Mouse (Mus musculus): Measurements from ENCODE around the gene Cactin.

The Cactin gene

DNA sequence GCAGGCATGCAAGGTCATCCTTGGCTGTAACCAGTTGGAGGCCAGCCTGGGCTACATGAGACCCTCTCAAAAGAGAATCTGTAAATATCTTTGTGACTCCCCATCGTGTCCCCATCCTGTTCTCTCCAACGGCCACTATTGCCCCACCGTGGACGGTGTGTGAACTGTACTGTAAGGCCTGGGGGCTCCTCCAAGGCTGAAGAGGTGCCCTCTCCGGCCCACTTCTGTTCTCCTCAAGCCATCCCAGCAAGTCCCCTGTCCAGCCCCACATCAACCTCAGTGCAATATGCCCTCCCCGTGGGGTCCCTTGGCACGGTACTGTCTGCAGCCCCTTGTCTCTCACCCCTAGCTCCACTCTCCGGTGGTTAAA lies 1.6 kb upstream of the Cactin start:
- DNase-seq (ENCODE audit: low read depth, low spot score), result no peak

DNA sequence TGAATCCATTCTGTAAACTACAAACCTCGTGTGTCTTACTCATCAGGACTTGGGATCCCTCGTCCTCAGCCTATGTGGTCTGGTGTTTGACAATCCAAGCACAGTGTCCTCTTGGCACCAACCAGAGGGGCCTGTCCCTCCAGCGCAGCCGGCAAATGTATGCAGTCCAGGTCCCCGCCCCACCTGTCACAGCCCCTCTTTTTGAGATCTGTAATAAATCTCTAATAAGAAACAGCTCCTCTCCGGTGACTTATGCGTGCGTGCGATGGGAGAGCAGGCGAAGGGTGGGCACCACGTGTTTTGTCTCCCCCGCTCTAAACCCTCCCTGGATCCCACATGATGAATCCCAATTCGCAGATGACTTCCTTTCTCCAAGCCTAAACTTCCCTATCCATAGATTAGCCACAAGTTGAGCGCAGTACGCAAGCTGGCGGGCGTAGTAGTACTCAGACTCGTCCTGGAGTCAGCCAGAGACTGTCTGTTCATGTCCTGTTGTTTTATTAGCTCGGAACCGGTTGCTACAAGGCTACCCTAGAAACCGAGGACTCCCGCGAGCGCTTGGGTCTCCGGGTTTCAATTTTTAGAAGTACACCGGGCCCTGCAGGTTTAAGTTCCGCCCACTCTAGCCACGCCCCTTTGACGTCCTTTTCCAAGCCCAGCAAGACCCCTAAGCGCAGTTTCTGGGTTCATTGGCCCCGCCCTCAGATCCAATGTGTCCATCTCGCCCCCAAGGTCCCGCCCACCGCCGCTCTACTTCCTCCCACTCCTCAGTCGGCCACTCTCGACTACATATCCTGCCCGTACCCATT lies 958 bp upstream of the Cactin start:
- DNase-seq (ENCODE audit: low read depth, low spot score), result no peak

DNA sequence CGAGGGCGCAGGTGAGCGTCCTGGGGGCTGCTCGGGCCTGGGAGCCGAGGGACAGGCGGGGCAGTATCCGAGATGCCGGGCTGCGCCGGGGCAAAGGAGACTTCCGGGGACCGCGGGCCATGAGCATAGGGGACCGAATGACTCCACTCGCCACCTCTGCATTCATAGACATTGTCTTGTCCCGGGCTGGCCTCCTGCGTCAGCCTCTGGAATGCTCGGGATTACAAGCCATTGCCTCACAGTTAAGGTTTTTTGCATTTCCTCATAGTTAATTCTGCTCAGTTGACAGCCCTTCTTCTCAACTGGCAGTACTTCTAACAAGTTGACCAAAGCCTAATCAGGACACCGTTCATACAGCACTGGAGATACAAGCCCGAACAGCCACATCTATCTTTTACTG lies 533 bp downstream of the Cactin start:
- no peak for DNase-seq (ENCODE audit: low read depth, low spot score)

DNA sequence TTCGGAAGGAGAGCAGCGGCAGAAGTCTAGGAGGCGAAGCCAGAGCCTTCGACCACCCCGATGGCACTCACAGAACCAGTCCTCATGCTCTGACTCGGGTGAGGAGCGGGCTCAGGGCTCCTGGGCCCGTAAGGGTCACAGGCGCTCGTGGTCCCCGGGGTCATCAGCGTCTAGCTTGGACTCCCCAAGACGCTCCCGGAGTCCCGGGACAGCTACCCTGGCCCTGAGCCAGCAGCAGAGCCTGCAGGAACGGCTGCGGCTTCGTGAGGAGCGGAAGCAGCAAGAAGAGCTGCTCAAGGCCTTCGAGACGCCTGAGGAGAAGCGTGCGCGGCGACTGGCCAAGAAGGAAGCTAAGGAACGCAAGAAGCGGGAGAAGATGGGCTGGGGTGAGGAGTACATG lies 1.5 kb downstream of the Cactin start:
- DNase-seq (ENCODE audit: low read depth, low spot score), result no peak

DNA sequence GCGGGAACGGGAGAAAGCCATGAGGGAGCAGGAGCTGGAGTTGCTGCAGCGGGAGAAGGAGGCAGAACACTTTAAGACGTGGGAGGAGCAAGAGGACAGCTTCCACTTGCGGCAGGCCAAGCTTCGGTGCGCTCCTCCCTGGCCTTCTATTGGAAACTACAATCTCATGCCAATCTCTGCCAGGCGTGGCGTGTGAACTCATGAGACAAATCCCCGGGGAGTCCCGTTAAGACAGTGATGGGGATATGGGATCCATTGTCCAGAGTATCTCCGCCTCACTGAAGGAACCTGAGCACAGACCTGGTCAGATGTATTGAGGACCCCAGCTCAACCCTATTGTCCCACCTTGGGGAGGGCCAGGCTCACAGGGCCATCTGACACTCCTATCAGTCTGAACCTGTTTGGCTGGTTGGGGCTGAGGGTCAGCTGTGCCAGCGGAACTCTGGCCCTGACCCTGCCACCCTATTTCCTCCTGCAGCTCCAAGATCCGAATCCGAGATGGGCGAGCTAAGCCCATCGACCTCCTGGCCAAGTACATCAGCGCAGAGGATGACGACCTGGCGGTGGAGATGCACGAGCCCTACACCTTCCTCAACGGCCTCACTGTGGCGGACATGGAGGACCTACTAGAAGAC lies 2.4 kb downstream of the Cactin start:
- DNase-seq (ENCODE audit: low read depth, low spot score), result no peak

DNA sequence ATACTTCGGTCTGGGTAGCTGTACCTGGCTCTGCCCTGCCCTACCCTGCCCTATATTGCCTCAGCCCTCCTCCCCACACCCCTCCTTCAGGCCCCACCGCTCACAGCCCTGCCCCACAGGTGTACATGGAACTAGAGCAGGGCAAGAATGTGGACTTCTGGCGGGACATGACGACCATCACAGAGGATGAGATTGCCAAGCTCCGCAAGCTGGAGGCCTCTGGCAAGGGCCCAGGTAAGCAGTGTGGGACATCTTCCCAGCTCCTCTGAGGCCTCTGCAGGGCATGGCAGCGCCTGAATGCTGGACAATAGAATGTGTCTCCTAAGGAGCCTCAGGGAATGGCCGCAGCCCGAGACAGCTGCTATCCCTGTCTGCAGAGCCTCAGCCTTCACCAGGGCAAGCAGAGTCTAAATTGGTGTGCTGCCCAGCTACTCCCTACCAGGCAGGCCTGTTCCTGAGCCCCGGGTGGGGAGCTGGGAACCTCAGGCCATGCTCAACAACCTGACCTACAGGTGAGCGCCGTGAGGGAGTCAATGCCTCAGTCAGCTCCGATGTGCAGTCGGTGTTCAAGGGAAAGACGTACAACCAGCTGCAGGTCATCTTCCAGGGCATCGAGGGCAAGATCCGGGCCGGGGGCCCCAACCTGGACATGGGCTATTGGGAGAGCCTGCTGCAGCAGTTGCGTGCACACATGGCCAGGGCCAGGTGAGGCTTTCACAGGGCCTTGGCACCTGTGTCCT lies 3.1 kb downstream of the Cactin start:
- no peak for DNase-seq (ENCODE audit: low read depth, low spot score)

DNA sequence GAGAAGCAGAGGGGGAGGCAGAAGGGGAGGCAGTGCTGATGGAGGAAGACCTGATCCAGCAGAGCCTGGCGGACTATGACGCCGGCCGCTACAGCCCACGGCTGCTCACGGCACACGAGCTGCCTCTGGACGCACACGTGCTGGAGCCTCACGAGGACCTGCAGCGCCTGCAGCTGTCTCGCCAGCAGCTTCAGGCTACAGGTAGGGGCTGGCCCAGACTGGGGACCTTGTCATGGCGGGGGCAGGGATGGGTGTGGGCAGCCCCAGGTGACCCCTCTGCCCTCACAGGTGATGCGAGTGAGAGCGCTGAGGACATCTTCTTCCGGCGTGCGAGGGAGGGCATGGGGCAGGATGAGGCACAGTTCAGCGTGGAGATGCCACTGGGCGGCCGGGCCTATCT lies 4.3 kb downstream of the Cactin start:
- no peak for DNase-seq (ENCODE audit: low read depth, low spot score)

DNA sequence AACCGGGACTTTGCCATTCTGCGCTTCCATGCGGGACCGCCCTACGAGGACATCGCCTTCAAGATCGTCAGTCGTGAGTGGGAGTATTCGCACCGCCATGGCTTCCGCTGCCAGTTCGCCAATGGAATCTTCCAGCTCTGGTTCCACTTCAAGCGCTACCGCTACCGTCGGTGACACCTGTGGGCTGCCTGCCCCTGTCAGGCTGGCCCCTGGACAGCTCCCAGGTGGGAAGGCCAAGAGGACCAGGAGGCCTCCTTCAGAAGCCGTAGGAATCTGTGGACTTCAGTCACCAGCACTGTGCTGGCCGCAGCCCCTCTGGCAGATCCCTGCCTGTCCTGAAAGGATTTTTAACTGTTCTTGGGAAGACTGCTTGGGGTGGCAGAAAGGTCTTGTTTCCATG lies 4.9 kb downstream of the Cactin start:
- DNase-seq (ENCODE audit: low read depth, low spot score), result no peak

DNA sequence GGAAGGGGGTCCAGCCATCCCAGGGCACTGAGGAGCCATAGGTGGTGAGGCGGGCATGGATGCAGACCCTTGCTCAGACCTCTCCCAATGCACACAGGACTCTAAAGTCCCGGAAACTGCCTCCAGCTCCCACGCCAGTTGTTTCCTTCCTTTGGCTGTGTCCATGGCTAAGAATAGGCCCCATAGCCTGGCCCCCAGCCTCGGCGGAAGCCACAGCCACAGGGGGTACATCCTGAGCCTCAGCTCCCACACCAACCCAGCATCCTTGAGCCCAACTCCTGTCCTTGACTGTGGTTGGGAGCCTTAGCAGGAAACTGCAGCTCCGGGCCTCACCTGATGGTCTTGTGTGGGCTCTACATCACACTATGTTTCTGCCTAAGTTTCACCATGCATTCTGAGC lies 6.0 kb downstream of the Cactin start:
- no peak for DNase-seq (ENCODE audit: low read depth, low spot score)

DNA sequence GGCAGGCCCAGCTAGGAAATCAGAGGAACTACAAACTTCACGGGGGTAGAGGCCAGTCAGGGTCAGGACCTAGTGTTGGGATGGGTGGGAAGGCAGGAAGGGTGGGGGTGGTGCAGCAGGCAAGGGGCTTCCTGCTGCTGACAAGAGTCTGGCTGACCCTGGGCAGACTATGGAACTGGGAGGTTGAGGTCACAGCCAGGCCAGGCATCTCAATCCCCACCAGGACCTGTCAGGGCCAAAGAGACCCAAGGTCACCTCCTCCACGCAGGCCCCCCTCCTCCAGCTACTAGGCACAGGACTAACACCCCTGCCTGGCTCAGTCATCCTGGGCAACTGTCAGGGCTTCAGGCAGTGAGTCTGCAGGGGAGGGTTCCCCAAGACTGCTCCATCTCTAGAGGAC lies 7.1 kb downstream of the Cactin start:
- no peak for DNase-seq (ENCODE audit: low read depth, low spot score)

DNA sequence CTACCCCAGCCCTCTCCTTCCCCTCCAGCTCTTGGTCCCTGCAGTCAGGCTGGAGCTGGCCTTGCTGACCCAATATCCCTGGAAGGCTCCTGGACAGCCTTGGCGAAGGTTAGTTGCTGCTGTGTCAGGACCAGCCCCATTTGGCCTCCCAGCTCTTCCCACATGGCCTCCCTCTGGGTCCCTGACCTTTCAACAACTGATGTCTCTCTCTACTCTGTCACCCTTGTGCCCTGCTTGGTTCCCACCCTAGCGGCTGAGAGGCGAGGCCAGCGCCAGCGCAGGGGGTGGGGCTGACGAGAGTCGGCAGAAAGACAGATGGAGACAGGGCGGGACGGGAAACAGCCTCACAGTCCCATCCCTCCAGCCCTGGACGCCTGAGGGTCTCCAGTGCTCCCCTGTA lies 7.5 kb downstream of the Cactin start, which contains the start of gene Tbxa2r:
TSS of gene Tbxa2r (plus strand) at position 346 of the 400 bp plus-strand sequence.
- no peak for DNase-seq (ENCODE audit: low read depth, low spot score)

DNA sequence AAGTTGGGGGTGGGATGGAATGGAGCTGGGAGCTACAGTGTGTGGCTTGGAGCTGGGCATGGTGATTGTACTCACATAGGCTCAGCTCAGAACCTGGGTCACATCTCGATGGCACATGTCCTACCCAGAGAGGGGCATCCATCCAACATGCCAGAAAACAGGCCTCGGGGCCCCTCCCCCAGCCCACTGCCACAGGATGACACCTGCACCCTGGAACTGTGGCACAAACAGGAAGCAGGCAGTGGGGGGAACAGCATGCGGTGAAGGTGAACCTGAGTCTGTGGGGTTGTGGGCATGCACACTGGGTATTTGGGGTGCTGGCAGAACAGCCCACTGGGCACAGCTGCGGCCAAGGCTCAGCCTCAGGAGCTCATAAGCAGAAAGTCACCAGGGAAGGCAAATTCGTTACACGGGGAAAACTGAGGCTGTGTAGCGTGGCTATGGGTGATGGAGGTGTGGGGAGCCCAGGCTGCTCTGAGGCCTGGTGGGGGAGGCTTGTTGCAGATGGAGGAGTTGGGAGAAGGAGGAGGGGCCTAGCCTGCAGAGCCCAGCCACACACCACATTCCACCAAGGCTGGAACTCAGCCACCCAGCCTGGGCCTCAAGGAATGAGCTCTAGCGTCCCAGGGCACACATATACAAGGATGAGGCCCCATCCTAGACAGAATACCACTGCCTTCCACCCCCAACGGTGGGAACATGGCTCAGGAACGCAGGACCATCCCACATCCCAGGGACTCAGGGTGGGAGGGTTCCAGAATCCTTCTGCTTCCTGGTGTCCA lies 8.5 kb downstream of the Cactin start:
- no peak for DNase-seq (ENCODE audit: low read depth, low spot score)

DNA sequence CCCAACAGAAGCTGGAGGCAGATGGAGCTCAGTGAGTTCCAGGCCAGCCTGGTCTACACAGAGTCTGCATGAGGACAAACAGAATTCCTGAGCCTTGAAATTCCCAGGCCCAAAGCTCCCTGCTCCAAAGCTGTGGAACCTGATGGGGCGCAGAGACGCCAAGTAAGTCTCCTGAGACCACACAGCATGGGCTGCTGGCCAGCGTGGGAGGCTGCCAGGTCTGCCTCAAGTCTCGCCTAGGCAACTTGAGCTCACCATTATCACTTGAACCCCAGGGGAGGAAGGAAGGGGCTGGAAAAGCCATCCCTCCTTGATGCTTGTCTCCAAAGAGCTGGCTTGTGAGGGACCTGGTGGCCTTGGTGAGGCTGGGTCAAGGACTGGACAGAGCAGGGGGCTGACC lies 9.1 kb downstream of the Cactin start:
- no peak for DNase-seq (ENCODE audit: low read depth, low spot score)

DNA sequence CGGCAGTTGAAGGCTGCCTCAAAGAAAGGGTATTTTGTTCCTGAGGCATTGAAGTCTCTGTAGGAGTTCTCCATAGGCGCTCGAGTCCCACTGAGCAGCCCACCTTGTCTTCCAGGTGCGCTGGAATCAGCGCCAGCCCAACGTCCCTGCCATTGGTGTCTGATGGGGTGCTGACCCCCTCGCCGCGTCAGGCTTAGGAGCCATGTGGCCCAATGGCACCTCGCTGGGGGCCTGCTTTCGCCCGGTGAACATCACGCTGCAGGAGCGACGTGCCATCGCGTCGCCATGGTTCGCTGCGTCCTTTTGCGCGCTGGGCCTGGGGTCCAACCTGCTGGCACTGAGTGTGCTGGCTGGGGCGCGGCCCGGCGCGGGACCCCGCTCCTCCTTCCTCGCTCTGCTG lies 11.4 kb downstream of the Cactin start:
- no peak for DNase-seq (ENCODE audit: low read depth, low spot score)

DNA sequence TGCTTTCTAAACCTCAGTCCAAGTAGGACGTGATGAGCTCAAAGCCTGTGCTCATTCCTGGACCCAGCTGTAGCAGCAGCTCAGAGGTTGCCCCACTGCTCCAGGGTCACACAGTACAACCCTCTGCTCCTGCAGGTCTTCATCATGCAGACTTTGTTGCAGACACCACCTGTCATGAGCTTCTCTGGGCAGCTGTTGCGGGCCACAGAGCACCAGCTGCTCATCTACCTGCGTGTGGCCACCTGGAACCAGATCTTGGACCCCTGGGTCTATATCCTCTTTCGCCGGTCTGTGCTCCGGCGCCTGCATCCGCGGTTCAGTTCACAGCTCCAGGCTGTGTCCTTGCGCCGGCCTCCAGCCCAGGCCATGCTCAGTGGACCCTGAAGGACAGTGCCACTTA lies 13.4 kb downstream of the Cactin start:
- no peak for DNase-seq (ENCODE audit: low read depth, low spot score)

DNA sequence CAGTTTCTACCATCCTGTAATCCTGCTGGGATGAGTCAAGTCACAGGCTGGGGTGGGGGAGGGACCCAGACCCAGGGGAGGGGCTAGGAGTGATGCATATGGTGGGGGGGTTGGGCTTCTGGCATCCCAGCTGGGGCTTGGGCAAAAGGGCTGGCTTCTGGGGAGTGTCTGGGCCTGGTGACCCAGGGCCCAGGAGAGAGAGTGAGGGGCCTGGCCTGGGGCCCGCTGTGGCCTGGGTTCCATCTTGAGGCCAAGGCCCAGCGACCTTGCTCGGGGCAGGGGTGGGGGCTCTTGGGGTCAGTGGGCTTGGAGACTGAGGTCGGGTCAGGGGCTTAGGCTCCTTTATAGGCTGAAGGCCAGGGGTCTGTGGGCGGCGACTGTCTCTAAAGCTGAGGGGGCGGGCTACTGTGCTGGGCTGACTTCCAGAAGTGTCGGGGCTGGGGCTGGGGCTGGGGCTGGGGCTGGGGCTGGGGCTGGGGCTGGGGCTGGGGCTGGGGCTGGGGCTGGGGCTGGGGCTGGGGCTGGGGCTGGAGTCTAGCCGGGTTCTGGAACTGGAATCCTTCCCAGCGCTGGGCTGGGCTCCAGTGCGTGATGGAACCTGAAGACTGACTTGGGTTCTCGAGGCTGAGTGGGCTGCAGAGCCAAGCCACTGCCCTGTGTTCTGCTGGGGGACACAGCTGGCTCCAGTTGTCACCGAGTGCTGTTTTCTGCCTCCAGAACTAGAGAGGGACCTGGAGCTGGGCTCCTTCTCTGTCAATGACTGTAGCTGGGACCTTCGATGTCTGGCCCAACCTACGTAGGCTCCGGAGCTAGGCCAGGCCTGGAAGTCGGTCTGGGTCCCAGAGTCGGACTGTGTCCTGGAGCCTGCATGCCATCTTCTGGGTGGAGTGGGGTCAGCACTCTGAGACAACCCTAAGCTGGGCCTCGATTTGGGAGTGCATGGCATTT lies 14.8 kb downstream of the Cactin start:
- DNase-seq (ENCODE audit: low read depth, low spot score), result no peak

DNA sequence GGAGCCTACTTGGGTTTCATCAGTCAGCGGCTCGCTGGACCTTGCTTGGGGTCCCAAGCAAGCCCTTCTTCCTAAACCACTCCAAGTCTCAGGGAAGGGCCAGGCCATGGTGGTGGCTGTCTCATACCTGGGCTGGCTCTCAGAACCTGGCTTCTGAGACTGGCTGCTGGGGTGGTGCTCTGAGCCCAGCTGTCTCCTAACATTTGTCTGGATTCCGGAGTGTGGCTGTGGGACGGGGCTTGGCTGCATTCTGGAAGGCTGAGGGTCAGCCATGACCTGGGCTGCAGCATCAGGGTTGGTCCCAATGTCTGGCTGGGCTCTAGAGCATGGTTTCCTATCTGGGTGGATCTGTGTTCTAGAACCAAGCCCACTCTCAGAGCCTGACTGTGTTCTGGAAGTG lies 15.7 kb downstream of the Cactin start:
- DNase-seq (ENCODE audit: low read depth, low spot score), result no peak

DNA sequence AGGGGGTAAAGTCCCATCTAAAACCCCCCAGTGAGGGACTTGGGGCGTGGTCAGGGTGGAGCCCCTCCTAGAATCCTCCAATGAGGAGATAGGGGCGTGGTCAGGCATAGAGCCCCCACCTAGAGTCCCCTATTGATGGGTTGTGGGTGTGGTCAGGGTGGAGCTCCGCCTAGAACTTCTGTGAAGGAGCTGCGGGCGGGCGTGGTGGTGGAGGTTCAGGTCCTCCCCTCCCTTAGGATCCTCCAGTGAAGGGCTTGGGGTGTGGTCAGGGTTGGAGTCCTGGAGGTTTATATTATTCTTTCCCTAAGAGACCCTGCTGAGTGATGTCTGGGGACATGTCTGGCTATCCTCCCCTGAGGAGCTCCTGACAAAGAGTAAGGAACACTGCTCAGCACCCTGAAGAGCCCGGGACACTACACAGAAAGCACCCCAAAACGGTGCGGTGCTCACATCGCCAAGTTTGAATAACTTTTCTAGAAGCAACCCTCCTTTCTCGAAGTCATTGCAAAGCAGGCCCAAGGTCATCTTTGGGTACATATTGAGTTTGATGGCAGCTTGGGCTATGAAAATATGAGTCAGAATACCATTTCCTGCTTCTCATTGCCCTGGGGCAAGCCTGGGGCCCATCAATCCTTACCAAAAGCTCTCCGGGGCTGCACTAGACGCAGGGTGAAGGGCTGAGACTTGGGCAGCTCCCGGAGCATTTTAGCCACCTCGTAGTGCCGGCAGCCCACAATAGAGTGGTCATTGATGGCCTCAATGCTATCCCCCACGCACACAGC lies 19.8 kb downstream of the Cactin start:
- DNase-seq (ENCODE audit: low read depth, low spot score), result no peak

DNA sequence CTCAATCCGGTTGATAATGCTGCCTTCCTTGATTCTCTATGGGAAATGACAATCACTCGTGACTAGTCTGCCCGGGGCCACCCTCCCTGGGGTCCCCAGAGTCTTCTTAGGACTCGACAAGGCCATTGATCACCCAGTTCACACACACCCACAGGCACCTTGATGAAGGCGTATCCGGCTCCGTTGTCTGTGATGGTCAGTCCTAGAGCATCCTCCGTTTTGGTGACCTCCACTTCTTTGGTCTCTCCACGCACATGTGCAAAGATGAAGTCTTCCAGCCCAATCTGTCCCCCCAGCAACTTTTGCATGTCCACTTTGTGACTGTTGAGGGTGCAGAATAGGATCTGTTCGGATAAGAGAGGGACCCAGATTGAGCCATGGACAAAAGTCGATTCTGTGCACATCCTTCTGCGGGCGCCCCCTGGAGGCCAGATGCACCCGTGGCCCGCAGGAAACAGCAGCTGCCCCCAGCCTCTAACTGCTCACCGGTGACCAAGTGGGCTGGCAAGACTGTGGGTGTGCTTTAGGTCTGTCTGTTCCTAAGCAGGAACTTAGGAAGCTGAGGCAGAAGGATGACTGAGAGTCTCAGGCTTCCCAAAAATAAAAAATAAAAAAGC lies 20.5 kb downstream of the Cactin start:
- DNase-seq (ENCODE audit: low read depth, low spot score), result no peak
